Mouse (Mus musculus): Measurements from ENCODE around the gene Acsf3. TPM values are rescaled to one million over a fixed set of nuclear protein-coding genes. Genes with fewer than 3 reads are reported as not detected.
A peak's percentile ranks its signal among the peaks of the same experiment; 100 is the strongest.

The Acsf3 gene
- total and polyA plus RNA-seq, 3 experiments, result 17.8 to 37.2 TPM; not detected in 1

DNA sequence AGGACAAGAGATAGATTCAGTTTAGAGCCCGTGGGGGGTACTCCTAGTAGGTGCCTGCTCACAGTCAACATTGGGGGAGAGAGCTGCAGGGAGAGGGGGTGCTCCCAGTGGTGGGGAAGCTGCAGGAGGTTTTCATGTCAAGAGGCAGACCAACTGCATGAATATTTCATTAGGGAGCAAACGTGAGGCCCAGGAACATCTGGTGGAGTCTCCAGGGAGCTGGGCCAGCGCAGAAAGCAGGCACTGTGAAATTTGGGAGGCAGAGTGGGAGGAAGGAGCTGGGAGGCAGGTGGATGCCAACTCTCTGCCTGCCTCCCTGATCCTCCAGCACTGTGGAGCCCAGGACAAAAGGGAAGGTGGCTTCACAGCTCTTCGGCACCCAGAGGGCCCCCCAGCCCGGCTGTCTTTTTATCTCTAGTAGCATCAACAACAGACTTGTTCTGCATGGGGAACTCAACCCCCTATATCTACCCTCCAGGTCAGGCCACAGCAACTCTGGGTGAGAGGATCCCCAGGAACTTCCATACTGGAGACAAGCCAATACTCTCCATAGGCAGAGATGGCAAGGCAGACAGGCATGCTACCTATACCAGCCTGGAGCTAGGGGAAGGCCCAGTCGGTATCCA is 25.8 kb upstream of the Acsf3 start:
- Histone ChIP-seq H3K27me3 (ENCODE audit: control insufficient read depth in 1 of 2, insufficient read depth in 2 of 2, low read length in 2 of 2) (no peaks in the 10 kb centered on the region), H3K36me3 (ENCODE audit: control insufficient read depth in 1 of 2, insufficient read depth in 2 of 2, low read length in 2 of 2) (peaks cover 0 to 9% of the 10 kb centered on the region in 2 experiments; a peak in 2 of 4 replicates), H3K27ac (ENCODE audit: control insufficient read depth, low read depth, low read length) (no peak overlapping the region), H3K4me3 (ENCODE audit: control insufficient read depth in 1 of 2, insufficient read depth in 1 of 2, low read depth in 2 of 2, low read length in 2 of 2) (no peak overlapping the region), H3K9ac (ENCODE audit: control insufficient read depth, low read depth, low read length, poor library complexity, severe bottlenecking) (no peak overlapping the region), H3K79me2 (ENCODE audit: control insufficient read depth, insufficient read depth, low read length, poor library complexity) (no peaks in the 10 kb centered on the region), H3K9me3 (replicated peaks; ENCODE audit: insufficient read depth, low read length) (no peaks in the 10 kb centered on the region), H3K4me1 (ENCODE audit: control insufficient read depth in 1 of 2, insufficient read depth in 2 of 2, low read length in 2 of 2) (peaks cover 10 to 16% of the 10 kb centered on the region in 2 experiments)
- DNase-seq (ENCODE audit: low read depth, low spot score), result peak; percentile 60
- TF ChIP-seq RAD21 (IDR thresholded peaks at IDR 0.05; ENCODE audit: low read depth, low read length), result no peak
- TF ChIP-seq MAZ (IDR thresholded peaks at IDR 0.05; ENCODE audit: low read depth, low read length), result 0 out of 2 replicates have a peak, but pooled peaks have one; percentile 30
- peak; percentile 56; the same call in 1 of the 2 replicates for TF ChIP-seq GATA1 (IDR thresholded peaks at IDR 0.05; ENCODE audit: low read depth, low read length)
- no peak for TF ChIP-seq MAX (IDR thresholded peaks at IDR 0.05; ENCODE audit: low read length)
- no peak for TF ChIP-seq ZC3H11A (IDR thresholded peaks at IDR 0.05; ENCODE audit: low read depth, low read length)
- no peak for TF ChIP-seq USF1 (IDR thresholded peaks at IDR 0.05; ENCODE audit: low read depth, low read length)
- TF ChIP-seq MYC (IDR thresholded peaks at IDR 0.05; ENCODE audit: low read depth, low read length), result no peak
- TF ChIP-seq CTCF (IDR thresholded peaks at IDR 0.05 in 2 of 3, conservative IDR thresholded peaks at IDR 0.05 in 1 of 3; ENCODE audit: control insufficient read depth in 1 of 3, insufficient read depth in 1 of 3, low read depth in 2 of 3, low read length in 3 of 3, poor library complexity in 1 of 3, severe bottlenecking in 1 of 3), result no peak
- 0 out of 2 replicates have a peak, but pooled peaks have one; percentile 36 for TF ChIP-seq SIN3A (IDR thresholded peaks at IDR 0.05; ENCODE audit: low read length)
- no peak for TF ChIP-seq MYB (IDR thresholded peaks at IDR 0.05; ENCODE audit: low read depth, low read length)
- TF ChIP-seq EP300 (IDR thresholded peaks at IDR 0.05; ENCODE audit: low read depth in 1 of 2, low read length in 2 of 2), result peak; percentile 14 to 40; a peak in 2 of 4 replicates
- TF ChIP-seq USF2 (IDR thresholded peaks at IDR 0.05; ENCODE audit: borderline replicate concordance in 1 of 2, insufficient read depth in 1 of 2, low read depth in 1 of 2, low read length in 2 of 2), result no peak
- no peak for TF ChIP-seq ZNF384 (IDR thresholded peaks at IDR 0.05; ENCODE audit: low read depth, low read length)
- TF ChIP-seq BHLHE40 (IDR thresholded peaks at IDR 0.05; ENCODE audit: borderline replicate concordance, low read depth, low read length), result no peak
- no peak for TF ChIP-seq NRF1 (IDR thresholded peaks at IDR 0.05; ENCODE audit: insufficient read depth, low read depth, low read length, poor library complexity, severe bottlenecking)
- no peak for TF ChIP-seq CHD2 (IDR thresholded peaks at IDR 0.05; ENCODE audit: low read length)
- TF ChIP-seq POLR2A (IDR thresholded peaks at IDR 0.05; ENCODE audit: control insufficient read depth in 1 of 2, insufficient read depth in 1 of 2, low read depth in 1 of 2, low read length in 2 of 2, poor library complexity in 1 of 2), result no peak
- TF ChIP-seq TCF12 (IDR thresholded peaks at IDR 0.05; ENCODE audit: low read depth, low read length), result 0 out of 2 replicates have a peak, but pooled peaks have one; percentile 24

- Histone ChIP-seq H3K4me1 (ENCODE audit: control insufficient read depth in 1 of 2, insufficient read depth in 2 of 2, low read length in 2 of 2) (peaks cover 10 to 16% of the 10 kb centered on the region in 2 experiments), H3K4me3 (ENCODE audit: control insufficient read depth in 1 of 2, insufficient read depth in 1 of 2, low read depth in 2 of 2, low read length in 2 of 2) (no peak overlapping the region), H3K27ac (ENCODE audit: control insufficient read depth, low read depth, low read length) (no peak overlapping the region), H3K79me2 (ENCODE audit: control insufficient read depth, insufficient read depth, low read length, poor library complexity) (no peaks in the 10 kb centered on the region), H3K36me3 (ENCODE audit: control insufficient read depth in 1 of 2, insufficient read depth in 2 of 2, low read length in 2 of 2) (peaks cover 0 to 9% of the 10 kb centered on the region in 2 experiments; a peak in 2 of 4 replicates), H3K27me3 (ENCODE audit: control insufficient read depth in 1 of 2, insufficient read depth in 2 of 2, low read length in 2 of 2) (no peaks in the 10 kb centered on the region), H3K9me3 (replicated peaks; ENCODE audit: insufficient read depth, low read length) (no peaks in the 10 kb centered on the region), H3K9ac (ENCODE audit: control insufficient read depth, low read depth, low read length, poor library complexity, severe bottlenecking) (no peak overlapping the region)
- no peak for TF ChIP-seq SMC3 (IDR thresholded peaks at IDR 0.05; ENCODE audit: low read depth, low read length)
- no peak for TF ChIP-seq TBP (IDR thresholded peaks at IDR 0.05; ENCODE audit: low read depth, low read length)
- no peak for TF ChIP-seq ZC3H11A (IDR thresholded peaks at IDR 0.05; ENCODE audit: low read depth, low read length)
- TF ChIP-seq EP300 (IDR thresholded peaks at IDR 0.05; ENCODE audit: low read depth in 1 of 2, low read length in 2 of 2), result no peak
- TF ChIP-seq UBTF (IDR thresholded peaks at IDR 0.05; ENCODE audit: borderline replicate concordance, insufficient read depth, low read depth, low read length), result no peak
- TF ChIP-seq JUND (IDR thresholded peaks at IDR 0.05; ENCODE audit: low read depth, low read length), result no peak
- no peak for TF ChIP-seq ETS1 (IDR thresholded peaks at IDR 0.05; ENCODE audit: low read depth, low read length)
- no peak for TF ChIP-seq MEF2A (IDR thresholded peaks at IDR 0.05; ENCODE audit: extremely low read depth, insufficient replicate concordance, low read depth, low read length, poor library complexity, severe bottlenecking)
- no peak for TF ChIP-seq USF1 (IDR thresholded peaks at IDR 0.05; ENCODE audit: low read depth, low read length)
- TF ChIP-seq MAFK (IDR thresholded peaks at IDR 0.05; ENCODE audit: borderline replicate concordance, low read depth, low read length), result no peak
- no peak for TF ChIP-seq MXI1 (IDR thresholded peaks at IDR 0.05; ENCODE audit: low read depth, low read length)
- DNase-seq (ENCODE audit: low read depth, low spot score), result no peak
These were observed 23.9 kb upstream of the Acsf3 start for GRCm38 (mm10) chr8:122751342-122751741.

Measured in MEL (cell line).